In the genomic region with DNA sequence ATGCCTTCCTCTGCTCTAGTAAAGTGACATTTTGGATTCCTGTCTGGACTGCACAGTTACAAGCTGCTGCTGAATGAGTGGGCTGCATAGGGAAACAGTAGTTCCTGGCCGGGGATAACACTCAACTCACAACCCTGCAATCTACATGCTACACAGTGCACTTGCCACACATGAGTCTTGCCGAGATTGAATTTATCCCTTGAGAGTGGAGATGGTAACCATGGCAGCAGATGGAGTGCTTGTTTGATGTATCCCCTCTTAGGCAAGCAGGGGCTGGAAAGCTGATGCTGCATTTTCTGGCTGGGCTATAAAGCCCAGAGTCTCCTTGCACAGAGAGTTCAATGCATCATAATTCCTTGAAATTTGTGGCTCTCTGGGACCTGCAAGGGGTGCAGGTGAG, we compare ENCODE assay signal across 11 mouse cellular contexts.
DNase-seq lines count a peak whose midpoint lies in the region; ATAC-seq and TF ChIP-seq lines count a peak whose summit lies in the region.
"Had no signal": no experiment of that assay in that cellular context is flagged by ENCODE, and none has a peak within 500 bp of the region (broad histone marks: within the 10 kb centered on the region; RNA-seq: fewer than 3 reads in every experiment).

No protein-coding gene starts in this region.

- TF ChIP-seq CTCF in brain, embryonic 14.5 days (IDR thresholded peaks at IDR 0.05; ENCODE audit: borderline replicate concordance, extremely low read depth, insufficient read depth, insufficient read length), result no peak

- H3K4me3 ChIP-seq in hindbrain, embryonic 13.5 days, result no peak overlapping the region
- no peak overlapping the region for H3K4me3 ChIP-seq in midbrain, embryonic 14.5 days (replicated peaks; ENCODE audit: low read depth, low read length)
- H3K4me3 ChIP-seq: embryonic facial prominence, embryonic 12.5 days had no signal

- ATAC-seq in hindbrain, embryonic 13.5 days (ENCODE audit: low FRiP score), result peak; percentile 94
- peak; percentile 71; the same call in 1 of the 2 replicates for ATAC-seq in midbrain, embryonic 14.5 days (ENCODE audit: low FRiP score, low TSS enrichment)
- ATAC-seq in activated CD4-positive, CD25-positive, alpha-beta regulatory T cell, adult 4 months, result no peak

- no peak for TF ChIP-seq POLR2A in brain, embryonic 14.5 days (IDR thresholded peaks at IDR 0.05; ENCODE audit: borderline replicate concordance, extremely low read depth, insufficient read depth, insufficient read length, poor library complexity, severe bottlenecking)

- no peak overlapping the region for H3K4me2 ChIP-seq in hindbrain, embryonic 13.5 days
- H3K4me2 ChIP-seq in midbrain, embryonic 14.5 days (ENCODE audit: low read length), result no peak overlapping the region
- H3K4me2 ChIP-seq: embryonic facial prominence, embryonic 12.5 days had no signal

- H3K9me3 ChIP-seq in hindbrain, embryonic 13.5 days, result no peaks in the 10 kb centered on the region
- H3K9me3 ChIP-seq in midbrain, embryonic 14.5 days (ENCODE audit: control insufficient read depth, low read length), result no peaks in the 10 kb centered on the region
- H3K9me3 ChIP-seq: embryonic facial prominence, embryonic 12.5 days had no signal

- H3K9ac ChIP-seq in hindbrain, embryonic 13.5 days, result 0 out of 2 replicates have a peak overlapping the region, but pooled peaks have one; percentile 11
- no peak overlapping the region for H3K9ac ChIP-seq in midbrain, embryonic 14.5 days (replicated peaks; ENCODE audit: low read length)
- H3K9ac ChIP-seq: embryonic facial prominence, embryonic 12.5 days had no signal

- DNase-seq in brain, embryonic 14.5 days (ENCODE audit: low read depth), result peak; percentile 95
- DNase-seq in embryo, embryonic 11 days, result peak; percentile 58
- peak; percentile 86 for DNase-seq in midbrain, embryonic 14.5 days
- DNase-seq in urinary bladder, postnatal 14 days (ENCODE audit: low spot score), result no peak
- no peak for DNase-seq in lung, postnatal 25 days (ENCODE audit: low spot score)
- DNase-seq: heart, postnatal 10 days; kidney, postnatal 14 days; lung, adult 18-20 months had no signal

- peak overlapping the region; percentile 83 for H3K27ac ChIP-seq in hindbrain, embryonic 13.5 days
- H3K27ac ChIP-seq in midbrain, embryonic 14.5 days (replicated peaks; ENCODE audit: low read depth, low read length), result peak overlapping the region; percentile 53
- H3K27ac ChIP-seq: embryonic facial prominence, embryonic 12.5 days had no signal

- H3K4me1 ChIP-seq in hindbrain, embryonic 13.5 days (replicated peaks), result peaks cover 30% of the 10 kb centered on the region
- peaks cover 21% of the 10 kb centered on the region for H3K4me1 ChIP-seq in midbrain, embryonic 14.5 days (ENCODE audit: control insufficient read depth, insufficient read depth, low read length)

- no peaks in the 10 kb centered on the region for H3K36me3 ChIP-seq in hindbrain, embryonic 13.5 days
- H3K36me3 ChIP-seq in midbrain, embryonic 14.5 days (ENCODE audit: control insufficient read depth, insufficient read depth, low read length), result no peaks in the 10 kb centered on the region
- H3K36me3 ChIP-seq: embryonic facial prominence, embryonic 12.5 days had no signal

- H3K27me3 ChIP-seq in hindbrain, embryonic 13.5 days, result no peaks in the 10 kb centered on the region
- H3K27me3 ChIP-seq in midbrain, embryonic 14.5 days (ENCODE audit: control insufficient read depth, insufficient read depth, low read length), result no peaks in the 10 kb centered on the region
- H3K27me3 ChIP-seq: embryonic facial prominence, embryonic 12.5 days had no signal

- WGBS in hindbrain, embryonic 13.5 days, result 15% methylated on average over 2 of the region's 2 CpGs
- WGBS in midbrain, embryonic 14.5 days, result 20% methylated on average over 2 of the region's 2 CpGs

Comparison
In these comparisons a context has a peak if more than half of its experiments do, and no peak if none do; other contexts are left out.
1. DNase-seq: peak in brain, embryonic 14.5 days (single experiment), embryo, embryonic 11 days (single experiment) and midbrain, embryonic 14.5 days (single experiment); none in urinary bladder, postnatal 14 days (single experiment) and lung, postnatal 25 days (single experiment).